Mouse (Mus musculus) limb, embryonic 12.5 days (tissue): ENCODE measurements at regions not wholly inside any gene's neighbourhood (a gene's known extent, or its start where the extent isn't known, plus 50 kb on each side); places are given as distances from the start of the nearest gene placed in this dataset.
A peak's percentile ranks its signal among the peaks of the same experiment; 100 is the strongest.

ENCODE experiments used
- ATAC-seq: fragments of 200-750 bp; cut with Nextera tagmentation; 2 replicates; pipeline ENCODE4 v1.8.0; 2017; ENCODE audit warnings: low read depth, moderate TSS enrichment; ENCODE audit not compliant: insufficient number of reproducible peaks, insufficient read depth, low FRiP score, low TSS enrichment
- H3K27ac ChIP-seq: fragments of 300-500 bp; sonication (generic); 2 replicates; pipeline ENCODE4 v1.5.1; 2016; ENCODE audit warnings: mild to moderate bottlenecking, moderate library complexity
- H3K27me3 ChIP-seq: fragments of 300-500 bp; sonication (generic); 2 replicates; pipeline ENCODE4 v1.6.1; 2016; ENCODE audit warnings: mild to moderate bottlenecking, moderate library complexity
- H3K36me3 ChIP-seq: fragments of 300-500 bp; sonication (generic); 2 replicates; pipeline ENCODE4 v1.6.1; 2016; ENCODE audit warnings: mild to moderate bottlenecking, moderate library complexity
- H3K4me1 ChIP-seq: fragments of 300-500 bp; sonication (generic); replicated peaks from 2 replicates; pipeline ENCODE4 v1.6.1; 2016
- H3K4me2 ChIP-seq: fragments of 300-500 bp; sonication (generic); 2 replicates; pipeline ENCODE4 v1.6.1; 2016; ENCODE audit warnings: mild to moderate bottlenecking, moderate library complexity
- H3K4me3 ChIP-seq: fragments of 300-500 bp; sonication (generic); replicated peaks from 2 replicates; pipeline ENCODE4 v1.5.1; 2016; ENCODE audit warnings: mild to moderate bottlenecking
- H3K9ac ChIP-seq: fragments of 300-500 bp; sonication (generic); replicated peaks from 2 replicates; pipeline ENCODE4 v1.6.1; 2016; ENCODE audit warnings: mild to moderate bottlenecking, moderate library complexity
- H3K9me3 ChIP-seq: fragments of 300-500 bp; sonication (generic); 2 replicates; pipeline ENCODE4 v1.6.1; 2016; ENCODE audit warnings: mild to moderate bottlenecking, moderate library complexity
- WGBS: fragments of 180-500 bp; shearing (Covaris S2); methylation state at CpG from one replicate; pipeline ENCODE4 v1.1.7; 2016; 5-methylcytosine and 5-hydroxymethylcytosine counted together

- Histone ChIP-seq H3K4me1 (peaks cover 3% of the 10 kb centered on the region; the same call in 1 of the 2 replicates), H3K4me3 (no peak overlapping the region), H3K27me3 (no peaks in the 10 kb centered on the region), H3K36me3 (no peaks in the 10 kb centered on the region), H3K4me2 (no peak overlapping the region), H3K9me3 (no peaks in the 10 kb centered on the region), H3K27ac (no peak overlapping the region), H3K9ac (no peak overlapping the region)
- 88% methylated on average over 8 of the region's 8 CpGs for WGBS
- ATAC-seq, result no peak
These were observed 344.2 kb downstream of the Mdfic start for GRCm38 (mm10) chr6:16064691-16065090.

DNA sequence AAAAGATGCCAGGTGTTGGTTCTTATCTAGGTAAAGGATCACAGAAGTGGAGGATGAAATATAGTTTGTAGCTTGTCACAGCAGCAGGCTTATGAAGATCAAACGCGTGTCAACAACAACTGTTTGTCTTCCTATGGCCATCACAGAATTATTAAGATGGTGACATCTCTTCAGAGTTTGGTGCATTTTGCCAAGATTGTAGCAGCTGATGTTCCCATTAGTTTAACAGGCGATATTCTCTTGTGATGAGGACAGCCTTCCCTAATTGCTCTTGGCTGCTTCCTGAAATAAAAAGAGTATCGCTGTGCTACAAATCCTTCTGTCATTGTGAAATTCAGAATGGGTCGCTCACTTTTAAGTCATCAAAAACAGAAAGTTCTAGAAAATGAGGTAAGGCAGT lies 344.7 kb downstream of the Mdfic start:
- H3K9ac ChIP-seq, result no peak overlapping the region
- H3K4me1 ChIP-seq, result peaks cover 3% of the 10 kb centered on the region; the same call in 1 of the 2 replicates
- H3K4me2 ChIP-seq, result no peak overlapping the region
- whole genome bisulfite sequencing, result 86% methylated on average over 5 of the region's 5 CpGs
- H3K9me3 ChIP-seq, result no peaks in the 10 kb centered on the region
- H3K27ac ChIP-seq, result no peak overlapping the region
- ATAC-seq, result no peak
- no peak overlapping the region for H3K4me3 ChIP-seq
- no peaks in the 10 kb centered on the region for H3K27me3 ChIP-seq
- no peaks in the 10 kb centered on the region for H3K36me3 ChIP-seq

DNA sequence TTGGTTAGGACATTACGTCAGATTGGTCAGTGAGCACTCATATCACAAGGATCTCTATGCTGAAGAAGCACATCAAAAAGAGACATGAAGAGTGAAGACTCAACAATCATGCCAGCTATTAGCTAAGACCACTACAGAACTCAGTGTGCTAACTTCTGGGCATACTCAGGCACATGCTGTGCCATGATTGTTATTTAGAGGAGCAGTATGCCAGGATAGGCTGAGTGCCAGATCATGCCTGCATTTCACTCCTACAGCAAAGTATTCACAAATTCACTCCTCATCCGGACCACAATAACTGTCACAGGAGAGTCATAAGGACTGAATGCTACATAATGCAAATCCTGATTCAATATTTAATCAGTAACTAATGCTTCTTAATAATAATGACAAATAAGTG lies 355.8 kb downstream of the Mdfic start:
- ATAC-seq, result no peak
- Histone ChIP-seq H3K36me3 (no peaks in the 10 kb centered on the region), H3K27me3 (no peaks in the 10 kb centered on the region), H3K9ac (no peak overlapping the region), H3K4me2 (no peak overlapping the region), H3K27ac (no peak overlapping the region), H3K4me1 (peaks cover 6% of the 10 kb centered on the region; the same call in 1 of the 2 replicates), H3K9me3 (no peaks in the 10 kb centered on the region), H3K4me3 (no peak overlapping the region)
- WGBS, result 91% methylated on average over 2 of the region's 2 CpGs

GRCm38 (mm10) chr6:16077195-16077810 lies 356.8 kb downstream of the Mdfic start:
- Histone ChIP-seq H3K9me3 (no peaks in the 10 kb centered on the region), H3K9ac (no peak overlapping the region), H3K4me2 (no peak overlapping the region), H3K4me1 (peaks cover 6% of the 10 kb centered on the region; the same call in 1 of the 2 replicates), H3K4me3 (no peak overlapping the region), H3K27me3 (no peaks in the 10 kb centered on the region), H3K36me3 (no peaks in the 10 kb centered on the region), H3K27ac (no peak overlapping the region; the same call in 1 of the 2 replicates)
- ATAC-seq, result no peak
- WGBS, result 16% methylated on average over 4 of the region's 4 CpGs

DNA sequence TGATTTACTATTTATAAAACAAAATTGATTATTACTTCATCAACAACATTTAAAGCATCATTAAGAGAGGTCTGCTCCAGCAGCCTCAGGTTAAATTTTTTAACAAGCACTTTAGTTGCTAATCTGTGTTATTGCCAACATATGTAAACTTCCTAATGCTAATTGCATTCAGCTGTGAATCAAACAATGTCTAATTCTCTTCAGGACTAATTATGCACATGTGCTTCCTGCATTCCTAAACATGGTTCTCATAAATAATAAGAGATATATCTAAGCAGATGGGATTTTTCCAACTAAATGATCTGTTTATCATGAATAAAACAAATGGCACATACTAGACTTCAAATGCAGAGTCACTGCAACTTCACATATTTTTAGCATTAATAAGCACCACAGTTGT lies 357.5 kb downstream of the Mdfic start:
- Histone ChIP-seq H3K27ac (no peak overlapping the region), H3K4me2 (no peak overlapping the region), H3K9ac (no peak overlapping the region)

DNA sequence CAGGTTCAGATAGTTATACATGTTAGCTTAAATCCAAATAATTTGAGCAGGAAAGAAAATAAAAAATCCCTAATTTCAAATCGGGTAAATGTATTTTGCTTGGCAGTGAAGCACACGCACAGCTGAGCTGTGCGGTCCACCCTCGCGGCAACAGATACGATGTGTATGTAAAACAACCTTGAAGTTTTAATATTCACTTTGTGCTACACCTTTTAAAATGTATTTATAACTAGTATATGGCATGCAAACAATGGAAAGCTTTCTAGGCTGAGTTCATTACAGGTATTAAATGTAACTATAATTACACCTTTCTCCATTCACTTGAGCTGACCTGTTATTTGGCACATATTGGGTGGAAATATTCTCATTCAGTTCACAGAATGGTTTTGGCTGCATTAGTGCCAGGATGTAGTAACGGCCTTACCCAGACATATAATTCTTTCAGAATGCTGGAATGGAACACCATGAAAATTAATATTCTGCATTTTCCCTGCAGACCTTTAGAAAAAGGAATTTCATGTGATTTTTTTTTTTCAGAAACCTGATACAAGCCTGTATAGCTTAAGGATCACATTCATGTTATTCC lies 366.6 kb downstream of the Mdfic start:
- Histone ChIP-seq H3K27ac (no peak overlapping the region), H3K4me3 (no peak overlapping the region), H3K9ac (no peak overlapping the region), H3K27me3 (no peaks in the 10 kb centered on the region), H3K36me3 (no peaks in the 10 kb centered on the region), H3K4me1 (no peaks in the 10 kb centered on the region), H3K4me2 (no peak overlapping the region), H3K9me3 (no peaks in the 10 kb centered on the region)
- no peak for ATAC-seq
- WGBS, result 75% methylated on average over 7 of the region's 7 CpGs

More for the DNA sequence above, 357.5 kb downstream of the Mdfic start:
- Histone ChIP-seq H3K4me3 (no peak overlapping the region), H3K9me3 (no peaks in the 10 kb centered on the region), H3K36me3 (no peaks in the 10 kb centered on the region), H3K27me3 (no peaks in the 10 kb centered on the region), H3K4me1 (peaks cover 6% of the 10 kb centered on the region; the same call in 1 of the 2 replicates)
- ATAC-seq, result no peak

DNA sequence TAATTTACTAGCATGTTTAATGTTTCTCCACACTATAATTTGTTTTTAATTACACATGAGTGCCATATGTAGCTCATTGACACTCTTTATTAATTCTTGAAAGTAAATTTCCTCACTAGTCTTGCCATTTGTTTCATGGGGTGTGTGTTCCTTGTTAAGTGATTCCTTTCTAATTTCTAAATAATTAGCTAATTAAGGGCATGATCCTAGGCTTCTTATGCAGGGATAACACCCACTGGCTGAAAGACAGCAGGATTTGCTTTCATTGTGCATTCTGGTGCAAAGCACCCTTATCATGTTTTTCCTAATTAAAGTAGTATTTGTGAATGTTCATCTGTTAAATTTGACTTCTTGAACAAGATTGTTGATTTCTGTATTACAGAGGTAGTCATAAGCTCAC lies 378.3 kb downstream of the Mdfic start:
- Histone ChIP-seq H3K4me3 (no peak overlapping the region), H3K27ac (no peak overlapping the region), H3K4me1 (no peaks in the 10 kb centered on the region), H3K4me2 (no peak overlapping the region), H3K9ac (no peak overlapping the region), H3K36me3 (no peaks in the 10 kb centered on the region), H3K9me3 (no peaks in the 10 kb centered on the region), H3K27me3 (no peaks in the 10 kb centered on the region)
- no peak for ATAC-seq

DNA sequence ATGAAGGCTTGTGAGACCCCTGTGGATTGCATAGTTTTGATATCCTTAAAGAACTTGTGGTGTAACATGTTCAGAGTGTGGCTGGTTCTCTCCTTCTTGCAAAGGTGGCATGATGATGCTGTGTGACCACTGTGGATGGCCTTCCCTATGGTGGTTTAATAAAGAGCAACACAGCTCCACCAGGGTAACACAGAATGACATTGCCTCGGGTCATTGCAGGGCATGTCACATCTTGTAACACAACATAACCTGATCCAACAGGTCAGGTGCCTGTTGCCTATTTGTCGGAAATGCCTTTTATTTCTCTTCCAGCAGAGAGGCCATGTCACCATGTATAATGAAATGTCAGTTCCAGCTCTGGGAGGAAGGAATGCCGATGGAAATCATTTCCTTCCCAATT lies 420.5 kb downstream of the Mdfic start:
- Histone ChIP-seq H3K4me2 (no peak overlapping the region), H3K9me3 (no peaks in the 10 kb centered on the region), H3K27me3 (no peaks in the 10 kb centered on the region), H3K36me3 (no peaks in the 10 kb centered on the region), H3K9ac (no peak overlapping the region), H3K27ac (no peak overlapping the region), H3K4me1 (peaks cover 13% of the 10 kb centered on the region), H3K4me3 (no peak overlapping the region)
- 7% methylated on average over 3 of the region's 3 CpGs for WGBS
- ATAC-seq, result no peak

GRCm38 (mm10) chr6:16144538-16144937 lies 424.1 kb downstream of the Mdfic start:
- peaks cover 13% of the 10 kb centered on the region for H3K4me1 ChIP-seq
- no peaks in the 10 kb centered on the region for H3K27me3 ChIP-seq
- H3K36me3 ChIP-seq, result no peaks in the 10 kb centered on the region
- H3K9ac ChIP-seq, result no peak overlapping the region
- no peaks in the 10 kb centered on the region for H3K9me3 ChIP-seq
- peak; percentile 56; the same call in 1 of the 2 replicates for ATAC-seq
- peak overlapping the region; percentile 35 for H3K4me2 ChIP-seq
- no peak overlapping the region for H3K4me3 ChIP-seq
- whole genome bisulfite sequencing, result 4% methylated on average over 6 of the region's 6 CpGs
- no peak overlapping the region for H3K27ac ChIP-seq

DNA sequence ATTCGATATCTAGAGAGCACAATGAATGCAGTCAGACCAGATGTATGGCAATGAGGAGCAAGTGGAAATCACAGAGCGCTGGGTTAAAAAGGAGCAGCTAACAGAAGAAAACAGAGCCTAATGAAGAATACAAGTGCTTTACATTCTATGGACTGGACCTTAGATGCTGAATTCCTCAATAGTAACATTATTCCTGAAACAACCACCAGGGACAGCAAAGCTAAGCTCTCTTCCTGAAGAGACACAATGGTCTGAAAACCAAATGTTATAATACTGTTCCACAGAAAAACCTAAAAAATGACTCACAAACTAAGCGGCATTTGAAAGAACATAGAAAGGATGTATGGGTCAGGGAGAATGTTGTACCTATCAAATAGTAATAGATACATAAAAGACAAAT lies 430.1 kb downstream of the Mdfic start:
- Histone ChIP-seq H3K4me3 (no peak overlapping the region), H3K9me3 (no peaks in the 10 kb centered on the region), H3K4me2 (no peak overlapping the region), H3K4me1 (peaks cover 11% of the 10 kb centered on the region), H3K27ac (no peak overlapping the region), H3K9ac (no peak overlapping the region), H3K27me3 (no peaks in the 10 kb centered on the region), H3K36me3 (no peaks in the 10 kb centered on the region)
- no peak for ATAC-seq
- WGBS, result 78% methylated on average over 3 of the region's 3 CpGs

- H3K9ac ChIP-seq, result no peak overlapping the region
- H3K9me3 ChIP-seq, result no peaks in the 10 kb centered on the region
- H3K36me3 ChIP-seq, result no peaks in the 10 kb centered on the region
- H3K4me3 ChIP-seq, result no peak overlapping the region
- no peak overlapping the region for H3K27ac ChIP-seq
- H3K4me2 ChIP-seq, result no peak overlapping the region
- H3K27me3 ChIP-seq, result no peaks in the 10 kb centered on the region
- ATAC-seq, result no peak
- H3K4me1 ChIP-seq, result peaks cover 11% of the 10 kb centered on the region
These were observed 431.0 kb downstream of the Mdfic start for GRCm38 (mm10) chr6:16151478-16151877.

DNA sequence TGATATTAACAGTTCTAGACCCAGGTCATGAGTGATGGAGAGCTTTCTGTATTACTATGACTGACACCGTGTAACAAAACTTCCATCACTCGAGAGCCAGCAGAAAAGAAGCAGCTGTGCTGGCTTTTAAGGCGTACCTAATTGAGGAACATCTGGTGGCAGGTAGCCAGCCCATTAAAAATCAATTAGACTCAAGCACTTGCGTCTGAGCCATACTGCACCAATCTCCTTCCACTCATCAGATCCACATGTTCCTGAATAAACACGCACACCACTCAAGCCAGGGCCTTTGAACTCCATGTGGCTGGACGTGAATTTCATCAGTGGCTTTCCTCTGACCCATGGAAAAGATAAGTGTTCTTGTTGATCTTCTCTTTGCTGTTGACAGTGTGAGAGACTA lies 432.2 kb downstream of the Mdfic start:
- 0 out of 2 replicates have a peak, but pooled peaks have one; percentile 31 for ATAC-seq
- Histone ChIP-seq H3K4me1 (peaks cover 11% of the 10 kb centered on the region), H3K27me3 (no peaks in the 10 kb centered on the region), H3K36me3 (no peaks in the 10 kb centered on the region), H3K27ac (no peak overlapping the region), H3K4me2 (no peak overlapping the region), H3K9me3 (no peaks in the 10 kb centered on the region), H3K9ac (no peak overlapping the region), H3K4me3 (no peak overlapping the region)
- 8% methylated on average over 6 of the region's 6 CpGs for WGBS
